Mouse (Mus musculus) embryo, embryonic 11.5 days (tissue): Measurements from ENCODE around the gene Glod5.

ENCODE experiments used
- DNase-seq: peaks from one replicate; pipeline ENCODE4 v3.0.0-alpha.2; 2012; ENCODE audit warnings: low read depth, low spot score

Glod5 gene

GRCm38 (mm10) chrX:7968226-7968625 lies 50.1 kb downstream of the Glod5 start:
- no peak for DNase-seq

DNA sequence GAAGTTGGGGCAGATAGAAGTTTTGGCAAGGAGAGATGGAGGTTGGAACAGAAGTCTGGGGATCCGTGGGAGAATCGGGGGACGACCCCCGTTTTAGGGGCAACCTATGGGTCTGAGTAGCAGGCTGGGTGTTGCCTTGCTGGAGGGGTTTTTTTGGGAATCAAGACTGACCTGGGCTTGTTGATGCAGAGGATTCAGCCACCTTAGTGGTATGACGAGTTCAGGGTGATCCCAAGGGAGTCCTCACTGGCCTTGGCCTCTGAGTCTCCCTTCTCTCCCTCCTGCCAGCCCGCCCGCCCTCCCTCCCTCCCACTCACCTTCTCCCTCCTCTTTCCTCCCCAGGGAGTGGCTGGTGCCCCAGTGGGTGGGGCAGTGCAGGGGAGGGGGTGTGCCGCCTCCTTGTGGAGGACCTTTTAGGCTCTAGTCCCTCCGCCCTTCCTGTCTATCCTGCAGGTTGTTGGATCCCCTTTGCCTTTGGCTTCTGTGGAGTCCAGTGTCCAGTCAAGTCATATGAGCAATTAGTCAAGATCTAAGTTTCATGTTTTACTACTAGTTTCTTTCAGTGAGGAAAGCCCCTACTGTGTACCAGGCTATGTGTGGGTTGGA lies 50.6 kb downstream of the Glod5 start:
- DNase-seq: no peak

DNA sequence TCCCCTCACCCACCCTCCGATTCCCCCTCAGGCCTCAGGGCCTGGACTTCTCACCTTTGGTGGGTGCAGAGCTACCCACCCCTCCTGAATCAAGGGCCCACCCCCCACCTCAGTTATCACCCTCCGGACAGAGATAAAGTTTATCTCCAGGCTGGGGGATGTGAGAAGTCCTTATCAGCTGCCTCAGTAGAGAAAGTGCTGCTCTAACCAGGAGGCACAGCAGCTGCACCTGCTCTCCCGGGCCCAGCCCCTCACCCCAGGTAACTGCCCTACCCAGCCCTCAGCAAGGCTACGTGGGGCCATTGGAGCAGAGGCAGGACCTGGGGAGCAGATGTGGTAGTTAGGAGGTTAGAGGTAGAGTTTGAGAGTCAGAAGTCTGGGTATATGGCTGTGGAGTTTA lies 52.1 kb downstream of the Glod5 start:
- no peak for DNase-seq

GRCm38 (mm10) chrX:7963829-7964626 lies 54.3 kb downstream of the Glod5 start:
- DNase-seq: no peak

DNA sequence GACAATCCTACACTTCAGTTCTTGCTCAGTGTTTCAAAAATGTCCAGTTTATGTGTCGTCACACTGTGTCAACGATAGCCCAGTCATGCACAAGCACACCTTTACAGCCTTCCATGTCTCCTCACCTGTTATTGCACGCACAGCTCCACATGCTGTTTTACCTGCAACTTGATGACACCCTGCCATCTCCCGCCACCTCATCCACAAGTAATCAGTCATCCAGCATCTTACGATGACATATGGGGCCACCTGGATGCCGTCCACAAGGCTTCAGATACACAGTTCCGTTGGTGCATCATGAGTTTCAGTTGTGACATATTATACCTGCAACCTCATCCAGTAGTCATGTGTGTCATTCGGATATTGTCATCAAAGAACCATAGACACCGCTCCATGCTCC lies 59.4 kb downstream of the Glod5 start:
- DNase-seq: no peak
